Mouse (Mus musculus): ENCODE results near the gene Mrgprx2.
"Not testable (repeated sequence)": the region's sequence is repeated elsewhere in the genome, so short reads cannot be mapped to it uniquely, and the experiment has no call there.

Mrgprx2 gene

DNA sequence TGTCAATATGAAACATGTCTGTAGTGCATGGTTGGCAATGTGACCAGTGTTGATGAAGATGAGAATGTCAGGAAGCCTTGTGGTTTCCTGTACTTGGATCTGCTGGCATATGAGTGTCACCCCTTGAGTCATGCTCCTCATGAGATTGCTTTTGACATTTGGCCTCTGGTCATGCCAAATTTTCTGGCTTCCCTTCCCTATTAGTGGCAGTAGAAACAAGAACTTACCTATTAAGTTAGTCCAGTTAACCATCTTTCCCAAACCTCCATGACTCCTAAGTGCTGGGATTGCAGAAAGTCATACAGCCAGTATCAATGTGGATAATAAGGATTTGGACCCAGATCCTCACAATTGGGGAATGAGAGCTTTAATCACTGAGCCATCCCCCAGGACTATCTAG, at the start of gene Mrgprx2:
TSS of gene Mrgprx2 (minus strand) at position 101 of the 400 bp plus-strand sequence.
- in situ Hi-C loops (cut with MseI, MboI): no loop called here

DNA sequence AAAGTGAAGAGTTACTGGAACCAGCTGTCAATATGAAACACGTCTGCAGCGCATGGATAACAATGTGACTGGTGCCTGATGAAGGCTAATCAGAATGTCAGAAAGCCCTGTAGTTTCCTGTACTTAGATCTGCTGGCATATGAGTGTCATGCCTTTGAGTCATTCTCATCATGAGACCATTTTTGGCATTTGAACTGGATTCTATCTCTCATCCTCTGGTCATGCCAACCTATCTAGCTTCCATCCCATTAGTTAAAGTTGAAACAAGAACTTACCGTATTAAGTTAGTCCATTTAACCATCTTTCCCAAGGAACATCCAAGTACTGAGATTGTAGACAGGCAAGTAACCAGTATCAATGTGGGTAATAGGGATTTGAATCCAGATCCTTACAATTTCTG, 42.9 kb downstream of the Mrgprx2 start, which contains the start of gene Mrgprb1:
TSS of gene Mrgprb1 (minus strand) at position 101 of the 400 bp plus-strand sequence.
- in situ Hi-C loops (cut with MseI, MboI): no loop called here

DNA sequence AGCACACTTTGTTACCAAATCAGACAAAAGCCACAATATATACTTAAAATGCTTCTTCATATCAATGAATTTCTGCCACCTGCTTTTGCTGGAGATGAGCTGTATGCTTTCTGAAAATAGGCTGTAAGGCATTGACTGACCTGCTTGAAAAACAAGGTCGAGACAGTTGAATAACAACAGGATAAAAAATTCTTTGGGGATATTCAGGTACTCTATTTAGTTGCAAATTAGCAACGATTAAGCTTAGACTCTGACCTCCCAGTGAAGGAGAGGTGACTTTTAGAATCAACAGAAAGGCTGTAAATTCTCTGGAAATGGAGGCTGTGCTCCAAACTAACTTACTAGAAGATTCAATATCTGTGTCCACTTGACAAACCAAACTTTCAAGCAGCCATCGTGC, 62.5 kb downstream of the Mrgprx2 start:
- in situ Hi-C loops (cut with MseI, MboI): no loop called here

DNA sequence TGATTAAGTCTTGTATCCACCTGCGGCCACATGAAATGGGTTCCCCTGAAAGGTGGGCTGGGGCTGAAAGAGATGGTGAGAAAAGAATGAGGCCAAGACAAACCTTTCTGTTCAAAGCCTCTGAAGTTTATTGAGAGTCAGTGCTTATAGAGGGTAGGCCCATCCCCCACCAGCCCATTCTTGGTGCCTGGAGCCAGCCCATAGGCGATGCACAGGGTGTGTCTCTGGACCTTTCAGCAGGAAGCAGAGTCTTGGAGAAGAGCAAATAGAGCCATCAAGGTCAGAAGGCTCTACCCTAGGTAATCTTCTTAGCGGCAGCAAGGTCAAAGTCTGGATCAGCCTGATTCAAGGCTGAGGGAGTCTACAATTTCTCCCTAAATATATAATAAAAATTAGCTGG, 63.2 kb downstream of the Mrgprx2 start:
- in situ Hi-C loops (cut with MseI, MboI): not testable (repeated sequence)
